Mouse (Mus musculus) heart, embryonic 11.5 days (tissue): ENCODE data around the gene Trp53tg5. TPM values are rescaled to one million over a fixed set of nuclear protein-coding genes. Genes with fewer than 3 reads are reported as not detected.

ENCODE experiments used
- ATAC-seq: fragments of 200-750 bp; cut with Nextera tagmentation; replicated peaks from 2 replicates; pipeline ENCODE4 v1.8.0; 2017; ENCODE audit warnings: moderate library complexity; ENCODE audit not compliant: insufficient number of reproducible peaks, low FRiP score, low TSS enrichment
- H3K27ac ChIP-seq: fragments of 300-500 bp; sonication (generic); 2 replicates; pipeline ENCODE4 v1.5.1; 2014; ENCODE audit warnings: mild to moderate bottlenecking, low read depth, low read length
- H3K27me3 ChIP-seq: fragments of 300-500 bp; sonication (generic); 2 replicates; pipeline ENCODE4 v1.6.1; 2014; ENCODE audit warnings: mild to moderate bottlenecking, low read length, mixed read lengths; ENCODE audit not compliant: control insufficient read depth, insufficient read depth
- H3K36me3 ChIP-seq: fragments of 300-500 bp; sonication (generic); 2 replicates; pipeline ENCODE4 v1.6.1; 2014; ENCODE audit warnings: mild to moderate bottlenecking, low read length, moderate library complexity, mixed read lengths; ENCODE audit not compliant: control insufficient read depth, insufficient read depth
- H3K4me1 ChIP-seq: fragments of 300-500 bp; sonication (generic); 2 replicates; pipeline ENCODE4 v1.6.1; 2014; ENCODE audit warnings: low read length; ENCODE audit not compliant: control insufficient read depth, insufficient read depth
- H3K4me2 ChIP-seq: fragments of 300-500 bp; sonication (generic); 2 replicates; pipeline ENCODE4 v1.6.1; 2014; ENCODE audit warnings: mild to moderate bottlenecking, moderate library complexity
- H3K4me3 ChIP-seq: fragments of 300-500 bp; sonication (generic); 2 replicates; pipeline ENCODE4 v1.5.1; 2014; ENCODE audit warnings: low read depth, low read length
- H3K9ac ChIP-seq: fragments of 300-500 bp; sonication (generic); 2 replicates; pipeline ENCODE4 v1.6.1; 2014; ENCODE audit warnings: mild to moderate bottlenecking, low read depth, low read length, moderate library complexity
- H3K9me3 ChIP-seq: fragments of 300-500 bp; sonication (generic); replicated peaks from 2 replicates; pipeline ENCODE4 v1.6.1; 2016; ENCODE audit warnings: low read length; ENCODE audit not compliant: control insufficient read depth
- WGBS: fragments of 180-500 bp; shearing (Covaris S2); extraction: QIAGEN DNeasy Blood & Tissue Kit; methylation state at CpG from one replicate; pipeline ENCODE4 v1.1.7; 2014; ENCODE audit not compliant: insufficient replicate concordance; 5-methylcytosine and 5-hydroxymethylcytosine counted together
- polyA plus RNA-seq: library from polyadenylated mRNA; unstranded; fragments of >200 nt; fragmentation: Nextera tagmentation; extraction: Ambion mirVana; gene quantifications from 2 replicates; pipeline ENCODE4 v1.2.1, GENCODE M21; 2014

Gene Trp53tg5
- polyA plus RNA-seq, 1 experiment from 2014 or later: not detected

DNA sequence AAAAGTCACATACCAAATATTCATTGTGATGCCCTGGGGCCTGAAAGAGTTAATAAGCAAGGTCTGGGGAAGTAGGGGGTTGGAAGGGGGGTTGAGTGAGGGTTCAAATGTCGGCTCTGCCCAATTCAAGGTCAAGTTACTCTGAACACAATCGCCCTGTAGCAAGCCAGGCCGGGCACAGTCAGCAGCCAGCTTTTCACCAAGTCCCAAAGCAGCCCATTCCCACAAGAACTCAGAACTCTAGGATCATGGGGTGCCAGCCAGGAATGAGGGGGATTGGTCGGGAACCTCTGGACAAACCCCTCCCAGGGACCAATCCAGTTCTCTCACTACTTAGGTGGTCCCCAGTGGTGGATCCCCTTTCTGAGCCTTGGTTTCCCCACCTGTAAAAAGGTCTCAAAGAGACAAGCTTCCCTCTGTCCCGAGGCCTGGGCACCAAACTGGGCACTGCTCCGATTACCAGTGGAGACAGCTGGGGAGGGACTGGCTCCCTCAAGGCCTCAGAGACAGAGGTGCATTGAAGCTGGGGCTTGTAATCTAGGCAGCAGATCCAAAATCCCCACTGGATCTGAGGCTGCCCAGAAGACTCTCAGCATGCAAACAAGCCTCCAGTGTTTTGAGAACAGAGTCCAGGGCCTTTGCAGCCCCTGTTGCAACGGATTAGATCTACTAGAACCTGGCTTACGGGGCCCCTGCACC lies 37.2 kb downstream of the Trp53tg5 start:
- Histone ChIP-seq H3K4me3 (no peak overlapping the region), H3K27ac (peak overlapping the region; percentile 35; the same call in 1 of the 2 replicates), H3K9ac (peak overlapping the region; percentile 46), H3K36me3 (no peaks in the 10 kb centered on the region), H3K27me3 (no peaks in the 10 kb centered on the region), H3K4me1 (peaks cover 58% of the 10 kb centered on the region), H3K4me2 (peak overlapping the region; percentile 27), H3K9me3 (no peaks in the 10 kb centered on the region)
- 25% methylated on average over 8 of the region's 8 CpGs for WGBS
- no peak for ATAC-seq

GRCm38 (mm10) chr2:164435216-164436090 lies 38.1 kb downstream of the Trp53tg5 start:
- H3K9me3 ChIP-seq: no peaks in the 10 kb centered on the region
- H3K27me3 ChIP-seq: no peaks in the 10 kb centered on the region
- no peak overlapping the region for H3K4me3 ChIP-seq
- WGBS: 30% methylated on average over 5 of the region's 5 CpGs
- no peak overlapping the region for H3K27ac ChIP-seq
- no peak overlapping the region for H3K9ac ChIP-seq
- H3K4me1 ChIP-seq: peaks cover 62% of the 10 kb centered on the region
- H3K36me3 ChIP-seq: no peaks in the 10 kb centered on the region
- no peak for ATAC-seq
- H3K4me2 ChIP-seq: peak overlapping the region; percentile 14; the same call in 1 of the 2 replicates

DNA sequence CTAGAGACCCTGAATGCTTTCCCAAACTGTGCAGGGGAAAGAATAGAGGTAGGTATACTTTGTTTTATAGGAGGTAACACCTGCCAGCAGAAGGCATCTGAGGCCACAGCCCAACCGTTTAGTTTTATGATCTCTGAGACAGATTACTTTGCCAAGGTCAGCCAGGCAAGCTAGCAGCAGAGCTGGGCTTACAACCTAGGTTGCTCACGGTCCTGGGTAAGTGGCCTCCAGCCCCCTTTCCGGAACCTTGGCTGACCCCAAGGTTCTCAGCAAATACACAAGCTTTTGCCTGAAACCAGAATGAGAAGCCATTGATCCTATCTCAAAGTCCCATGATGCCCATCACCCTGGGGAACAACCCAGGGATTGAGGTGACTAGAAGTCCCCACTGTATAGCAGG lies 38.8 kb downstream of the Trp53tg5 start:
- Histone ChIP-seq H3K27me3 (no peaks in the 10 kb centered on the region), H3K9ac (no peak overlapping the region), H3K36me3 (peaks cover 2% of the 10 kb centered on the region; the same call in 1 of the 2 replicates), H3K27ac (no peak overlapping the region), H3K4me1 (peaks cover 66% of the 10 kb centered on the region), H3K4me3 (no peak overlapping the region), H3K4me2 (no peak overlapping the region), H3K9me3 (no peaks in the 10 kb centered on the region)
- WGBS: 75% methylated on average over 3 of the region's 3 CpGs
- no peak for ATAC-seq

DNA sequence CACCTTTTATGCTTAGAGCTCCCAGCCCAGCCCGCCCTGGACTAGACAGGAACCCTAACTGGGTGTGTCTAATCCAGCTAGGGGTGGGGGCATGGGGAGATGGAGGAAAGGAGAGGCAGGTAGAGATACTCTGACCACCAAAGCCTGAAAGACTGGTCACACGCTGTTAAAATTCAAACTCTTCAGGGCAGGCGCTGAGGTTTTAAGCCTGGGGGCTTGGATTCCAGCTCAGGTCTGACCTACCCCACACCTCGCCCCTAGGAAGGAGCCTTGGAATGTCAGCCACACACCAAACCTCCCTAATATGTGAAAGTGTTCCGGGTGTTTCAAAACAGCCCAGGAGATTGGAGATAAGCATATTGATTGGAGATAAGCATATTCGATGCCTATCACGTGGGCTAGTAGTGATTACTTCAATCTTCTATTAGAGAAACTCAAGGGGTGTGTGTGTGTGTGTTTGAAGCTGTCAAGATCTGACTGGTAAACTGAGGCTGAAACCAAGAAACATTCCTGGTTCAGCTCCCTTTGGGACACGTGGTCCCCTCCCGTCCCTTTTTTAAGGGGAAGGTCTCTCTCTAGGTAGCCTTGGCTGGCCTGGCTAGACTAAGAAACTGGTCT lies 40.1 kb downstream of the Trp53tg5 start:
- Histone ChIP-seq H3K4me3 (no peak overlapping the region), H3K4me2 (peak overlapping the region; percentile 2), H3K9me3 (no peaks in the 10 kb centered on the region), H3K27me3 (no peaks in the 10 kb centered on the region), H3K36me3 (peaks cover 8% of the 10 kb centered on the region), H3K9ac (peak overlapping the region; percentile 34; the same call in 1 of the 2 replicates), H3K4me1 (peaks cover 58% of the 10 kb centered on the region), H3K27ac (peak overlapping the region; percentile 30)
- no peak for ATAC-seq
- 67% methylated on average over 9 of the region's 9 CpGs for WGBS

DNA sequence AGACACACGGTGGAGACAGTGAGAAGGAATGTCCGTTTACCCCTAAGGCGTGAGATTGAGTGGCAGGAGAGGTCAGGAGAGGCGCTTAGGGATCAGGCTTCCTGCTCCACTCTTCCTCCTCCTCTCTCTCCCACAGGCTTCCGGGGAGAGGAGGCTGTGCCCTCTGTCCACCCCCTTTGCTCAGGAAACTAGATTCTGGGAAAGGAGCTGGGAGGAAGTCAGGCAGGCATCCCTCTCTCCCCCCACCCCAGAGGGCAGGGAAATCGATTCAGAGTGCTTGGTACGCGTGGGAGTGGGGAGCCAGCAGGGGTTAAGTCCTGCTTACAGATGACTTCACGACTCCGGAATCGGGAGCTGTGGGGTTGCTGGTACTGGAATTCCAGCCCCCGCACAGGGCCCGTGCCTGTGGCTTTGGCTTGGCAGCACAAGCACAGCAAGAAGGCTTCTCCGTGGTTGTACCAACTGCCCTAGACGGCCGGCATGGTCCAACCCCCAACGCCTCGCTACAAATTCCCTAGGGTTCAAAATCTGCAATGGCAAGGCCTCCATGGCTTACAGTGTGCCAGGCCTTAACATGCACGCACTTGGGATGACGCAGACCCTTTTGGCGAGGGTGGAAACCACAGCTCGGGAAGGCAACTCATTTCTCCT lies 40.9 kb downstream of the Trp53tg5 start:
- no peak overlapping the region for H3K4me3 ChIP-seq
- H3K27me3 ChIP-seq: no peaks in the 10 kb centered on the region
- peak overlapping the region; percentile 34; the same call in 1 of the 2 replicates for H3K9ac ChIP-seq
- no peaks in the 10 kb centered on the region for H3K9me3 ChIP-seq
- ATAC-seq: no peak
- peak overlapping the region; percentile 2 for H3K4me2 ChIP-seq
- 21% methylated on average over 22 of the region's 22 CpGs for WGBS
- peaks cover 55% of the 10 kb centered on the region for H3K4me1 ChIP-seq
- H3K27ac ChIP-seq: peak overlapping the region; percentile 30
- H3K36me3 ChIP-seq: peaks cover 8% of the 10 kb centered on the region

DNA sequence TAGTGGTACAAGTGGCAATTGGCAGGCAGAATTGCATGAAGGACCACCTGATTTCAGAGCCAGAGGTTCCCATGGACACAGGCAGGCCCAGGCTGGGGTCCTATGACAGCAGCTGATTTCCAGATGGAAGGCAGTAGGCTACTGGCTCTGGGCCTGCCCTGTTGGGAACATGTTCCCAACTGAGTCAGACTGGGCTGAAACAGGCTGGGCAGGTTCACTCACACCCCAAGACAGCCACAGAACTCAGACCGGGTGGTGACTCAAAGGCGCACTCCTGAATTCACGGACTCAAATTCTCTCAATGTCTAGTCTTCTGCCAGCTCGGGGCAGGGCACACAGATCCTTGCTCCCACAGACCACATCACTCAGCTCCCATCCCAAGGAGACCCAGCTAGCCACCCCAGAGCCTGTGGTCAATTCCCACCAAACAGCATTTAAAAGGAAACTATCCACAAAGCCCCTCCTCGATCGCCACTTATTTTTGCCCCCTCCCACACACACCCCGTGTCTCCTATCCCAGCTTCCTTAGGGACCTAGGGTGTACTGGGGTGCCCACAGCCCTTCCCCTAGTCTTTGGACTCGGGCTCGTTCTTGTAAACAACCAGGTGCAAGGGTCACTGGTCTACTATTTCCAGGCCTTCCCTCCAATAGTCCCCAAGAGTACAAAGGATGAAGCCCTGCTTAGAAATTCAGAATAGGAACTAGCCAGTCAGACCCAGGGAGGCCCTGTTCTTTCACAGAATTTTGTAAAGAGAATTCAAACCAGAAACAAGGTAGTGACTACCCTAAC lies 41.7 kb downstream of the Trp53tg5 start:
- Histone ChIP-seq H3K4me3 (no peak overlapping the region), H3K27me3 (no peaks in the 10 kb centered on the region), H3K27ac (peak overlapping the region; percentile 30; the same call in 1 of the 2 replicates), H3K4me1 (peaks cover 48% of the 10 kb centered on the region), H3K9ac (no peak overlapping the region), H3K36me3 (peaks cover 9% of the 10 kb centered on the region), H3K9me3 (no peaks in the 10 kb centered on the region), H3K4me2 (no peak overlapping the region; the same call in 1 of the 2 replicates)
- 66% methylated on average over 9 of the region's 9 CpGs for WGBS
- no peak for ATAC-seq

DNA sequence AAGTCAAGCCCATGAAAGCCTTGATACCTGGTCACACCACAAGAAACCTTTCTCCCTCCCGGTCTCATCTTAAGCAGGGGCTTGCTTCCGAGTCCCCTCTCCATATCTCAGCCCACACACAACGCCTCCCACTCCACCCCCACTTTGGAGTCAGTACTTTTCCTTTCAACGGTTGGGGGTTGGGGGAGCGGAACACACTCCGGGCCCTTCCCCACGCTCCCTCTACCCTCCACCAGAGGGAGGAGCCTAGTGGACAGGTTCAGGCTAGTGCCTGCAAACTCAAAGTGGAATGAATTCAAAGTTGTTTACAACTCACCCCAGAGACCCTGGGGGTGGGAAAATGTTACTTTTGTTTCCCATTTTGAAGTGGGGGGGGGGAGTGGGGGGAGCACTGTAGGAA lies 42.8 kb downstream of the Trp53tg5 start:
- no peaks in the 10 kb centered on the region for H3K9me3 ChIP-seq

More for the DNA sequence above, 42.8 kb downstream of the Trp53tg5 start:
- 9% methylated on average over 7 of the region's 7 CpGs for WGBS
- H3K9ac ChIP-seq: no peak overlapping the region
- no peaks in the 10 kb centered on the region for H3K27me3 ChIP-seq
- peaks cover 36% of the 10 kb centered on the region for H3K4me1 ChIP-seq
- H3K27ac ChIP-seq: 0 out of 2 replicates have a peak overlapping the region, but pooled peaks have one; percentile 8
- peaks cover 10% of the 10 kb centered on the region for H3K36me3 ChIP-seq
- no peak overlapping the region for H3K4me3 ChIP-seq
- H3K4me2 ChIP-seq: peak overlapping the region; percentile 35
- peak; percentile 49; the same call in 1 of the 2 replicates for ATAC-seq
